Mouse (Mus musculus) layer of hippocampus, adult 18-20 months (tissue): Measurements from ENCODE around the gene Baz2a. TPM values are rescaled to one million over a fixed set of nuclear protein-coding genes. Genes with fewer than 3 reads are reported as not detected.
"Not testable (repeated sequence)": the region's sequence is repeated elsewhere in the genome, so short reads cannot be mapped to it uniquely, and the experiment has no call there.

ENCODE experiments used
- DNase-seq, 2 experiments: peaks; one replicate each; pipeline ENCODE4 v3.0.0; 2022; ENCODE audit warnings: low spot score in 2 of 2
- long read RNA-seq: library from polyadenylated mRNA; stranded (forward); transcript quantifications from one replicate; pipeline ENCODE4 v2.0.0, GENCODE M21; 2021
- total RNA-seq, 2 experiments: library from RNA; stranded (reverse); gene quantifications; 2 replicates each; pipeline ENCODE4 v1.2.3; 2021

Baz2a gene
- total RNA-seq = 10 to 100 TPM; 39.6 to 41.9 TPM
- long read RNA-seq, full-length matches to known transcripts = 1 of 19 reads
- long read RNA-seq, partial matches to known transcripts = 7 of 19 reads
- long read RNA-seq, other reads (novel, unspliced or antisense) = 11 of 19 reads

DNA sequence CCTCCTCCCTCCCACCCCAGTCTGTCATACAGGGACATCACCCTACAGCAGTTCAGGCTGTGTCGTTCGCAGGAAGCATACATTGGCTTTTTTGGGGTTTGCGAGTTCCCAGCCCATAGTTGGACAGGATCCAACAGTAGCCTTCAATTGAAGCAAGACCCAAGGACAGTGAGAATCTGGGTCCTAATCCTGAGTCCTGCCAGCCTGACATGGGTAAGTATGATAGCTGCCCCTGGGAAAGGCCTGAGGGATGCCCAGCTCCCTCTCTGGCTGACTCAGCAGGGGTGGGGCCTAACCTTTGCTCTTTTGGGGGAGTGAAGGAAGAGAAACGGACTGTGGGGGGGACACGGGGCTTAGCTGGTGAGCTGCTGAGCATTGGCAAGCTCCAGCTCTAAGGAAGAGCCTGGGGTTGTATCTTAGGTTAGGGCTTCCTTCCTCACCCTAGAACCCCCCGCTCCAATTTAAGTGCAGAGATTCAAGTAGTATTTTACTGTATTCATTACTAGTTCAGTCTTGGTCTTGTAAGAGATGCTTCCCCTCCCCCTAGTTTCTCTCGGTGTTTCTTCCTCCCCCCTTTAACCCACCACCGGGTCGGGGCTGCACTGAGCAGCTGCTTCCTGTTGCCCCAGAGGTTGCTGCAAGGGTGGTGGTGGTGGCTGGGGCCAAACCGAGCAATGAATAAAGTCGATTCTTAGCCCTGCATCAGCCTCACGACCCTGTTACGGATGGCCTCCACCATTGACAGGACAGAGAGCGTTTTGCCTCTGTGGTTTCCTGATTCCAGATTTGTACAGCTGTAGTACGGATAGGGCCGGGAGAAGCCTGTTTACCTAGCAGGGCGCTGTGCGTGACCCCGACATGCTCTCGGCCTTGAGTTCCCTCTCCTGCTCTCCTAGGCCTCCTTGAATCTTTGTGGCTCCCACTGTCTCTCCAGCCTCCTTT, at the start of gene Baz2a:
Gene Baz2a (plus strand): TSS at position 14 of the 942 bp plus-strand sequence.
- DNase-seq = peak in 1 of 2 experiments; percentile 40

- no peak for DNase-seq
Observed at GRCm38 (mm10) chr10:128041636-128042035, 49.7 kb upstream of the Baz2a start.

- no peak for DNase-seq
Observed at GRCm38 (mm10) chr10:128042466-128042865, 48.9 kb upstream of the Baz2a start.

GRCm38 (mm10) chr10:128043041-128043835, 48.1 kb upstream of the Baz2a start:
- DNase-seq = no peak

- no peak for DNase-seq
Observed at GRCm38 (mm10) chr10:128048157-128048556, 43.2 kb upstream of the Baz2a start.

DNA sequence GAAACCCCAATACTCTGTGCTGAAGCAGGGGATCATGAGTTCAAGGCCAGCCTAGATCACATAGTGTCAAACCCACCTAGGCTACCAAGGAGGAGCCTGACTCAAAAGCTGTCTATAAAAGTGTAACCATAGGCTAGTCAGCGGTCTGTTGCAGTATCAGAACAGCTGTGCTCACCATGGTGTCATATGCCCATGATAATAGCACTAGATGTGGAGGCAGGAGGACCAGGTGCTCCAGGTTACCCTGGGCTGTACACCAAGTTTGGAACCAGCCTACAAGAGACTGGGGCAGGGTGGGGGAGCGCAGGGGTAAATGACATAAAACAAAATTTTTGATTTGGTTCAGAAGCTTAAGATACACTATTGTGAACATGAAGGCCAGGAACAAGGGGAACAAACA, 41.6 kb upstream of the Baz2a start:
- no peak for DNase-seq

- no peak for DNase-seq
Observed at GRCm38 (mm10) chr10:128050355-128050754, 41.0 kb upstream of the Baz2a start.

DNA sequence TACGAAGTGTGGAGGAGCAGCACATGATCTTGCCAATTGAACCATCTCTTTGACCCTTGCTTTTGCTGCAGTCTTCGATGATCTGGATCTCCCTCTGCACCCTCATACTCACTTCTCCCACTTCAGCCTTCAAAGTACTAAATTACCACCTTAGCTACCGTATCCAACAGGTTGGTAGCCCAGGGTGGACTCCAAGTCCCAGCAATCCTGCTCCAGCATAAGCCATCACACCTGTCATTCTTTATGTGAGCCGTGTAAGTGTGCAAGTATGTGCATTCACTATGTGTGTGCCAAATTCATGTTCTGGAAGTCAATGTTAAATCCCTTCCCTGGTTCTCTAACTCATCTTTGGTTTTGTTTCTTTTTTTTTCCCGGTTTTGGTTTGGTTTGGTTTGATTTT, 39.8 kb upstream of the Baz2a start:
- DNase-seq = no peak

DNA sequence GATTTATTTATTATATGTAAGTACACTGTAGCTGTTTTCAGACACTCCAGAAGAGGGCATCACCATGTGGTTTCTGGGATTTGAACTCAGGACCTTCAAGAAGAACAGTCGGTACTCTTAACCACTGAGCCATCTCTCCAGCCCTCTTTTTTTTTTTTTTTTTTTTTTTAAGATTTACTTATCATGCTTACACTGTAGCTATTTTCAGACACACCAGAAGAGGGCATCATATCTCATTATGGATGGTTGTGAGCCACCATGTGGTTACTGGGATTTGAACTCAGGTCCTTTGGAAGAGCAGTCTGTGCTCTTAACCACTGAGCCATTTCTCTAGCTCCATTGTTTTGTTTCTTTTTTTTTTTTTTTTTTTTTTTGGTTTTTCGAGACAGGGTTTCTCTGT, 39.2 kb upstream of the Baz2a start:
- DNase-seq = not testable (repeated sequence)

GRCm38 (mm10) chr10:128053001-128053400, 38.4 kb upstream of the Baz2a start:
- DNase-seq = no peak

DNA sequence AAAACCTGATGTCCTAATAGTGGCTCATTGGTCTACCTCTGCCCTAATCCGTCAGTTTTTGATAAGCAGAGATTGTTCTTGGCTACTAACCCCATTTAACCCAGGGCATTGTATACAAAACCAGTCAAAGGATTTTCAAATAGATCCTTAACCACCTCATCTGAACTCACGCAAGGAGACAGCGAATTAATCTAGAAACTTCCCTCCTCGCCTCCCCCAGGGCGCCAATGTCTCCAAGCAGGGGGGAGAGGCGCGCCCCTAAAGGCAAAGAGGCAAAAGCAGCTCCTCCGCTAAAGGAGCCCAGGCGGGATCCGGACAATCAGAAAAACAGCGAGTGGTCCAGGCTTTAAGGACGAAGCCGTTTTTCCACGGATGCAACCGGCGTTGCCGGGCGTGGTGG, 33.2 kb upstream of the Baz2a start:
- DNase-seq = no peak

DNA sequence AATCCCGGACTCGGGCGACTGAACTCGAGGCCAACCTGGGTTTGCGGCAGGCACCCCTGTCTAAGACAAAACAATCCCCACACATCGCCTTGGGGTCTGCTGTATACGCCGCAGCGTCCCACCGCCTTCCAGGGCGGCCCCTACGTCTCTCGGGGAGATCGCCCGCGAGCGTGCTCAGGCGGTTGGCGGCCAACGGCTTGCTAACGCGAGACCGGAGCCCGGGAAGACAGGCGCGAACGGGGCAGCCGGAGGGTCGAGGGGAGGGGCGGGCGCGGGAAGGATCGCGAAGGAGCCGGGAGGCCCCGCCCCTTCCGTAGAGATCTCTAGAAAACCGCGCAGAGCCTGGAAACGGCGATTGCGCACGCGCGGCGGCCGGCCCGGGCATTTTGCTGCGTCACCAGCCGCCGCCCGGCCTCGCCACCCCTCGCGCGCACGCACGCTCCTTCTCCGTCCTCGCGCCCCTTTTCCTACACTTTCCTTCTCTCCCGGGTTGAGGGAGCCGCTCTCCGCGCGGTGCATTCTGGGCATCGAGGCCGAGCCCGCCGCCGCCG, 32.7 kb upstream of the Baz2a start, which contains the start of gene Ptges3:
Gene Ptges3 (plus strand): TSS at position 354 of the 551 bp plus-strand sequence.
- DNase-seq = peak; percentile 96 to 98

- DNase-seq = peak; percentile 21 to 47
Observed at GRCm38 (mm10) chr10:128059207-128059981, 32.0 kb upstream of the Baz2a start.

- DNase-seq = no peak
Observed at GRCm38 (mm10) chr10:128061109-128061508, 30.3 kb upstream of the Baz2a start.

GRCm38 (mm10) chr10:128062221-128062989, 29.0 kb upstream of the Baz2a start:
- no peak for DNase-seq

DNA sequence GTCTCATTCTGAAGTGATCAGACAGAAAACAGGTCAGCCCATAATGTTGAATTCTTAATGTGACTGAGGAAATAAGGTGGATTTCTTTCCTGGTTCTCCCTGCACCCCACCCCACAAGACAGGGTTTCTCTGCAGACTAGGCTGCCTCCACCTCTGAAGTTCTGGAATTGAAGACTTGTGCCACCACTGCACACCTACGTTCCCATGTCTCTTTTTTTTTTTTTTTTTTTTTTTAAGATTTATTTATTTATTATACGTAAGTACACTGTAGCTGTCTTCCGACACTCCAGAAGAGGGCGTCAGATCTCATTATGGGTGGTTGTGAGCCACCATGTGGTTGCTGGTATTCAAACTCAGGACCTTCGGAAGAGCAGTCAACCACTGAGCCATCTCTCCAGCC, 25.3 kb upstream of the Baz2a start:
- DNase-seq = no peak

- no peak for DNase-seq
Observed at GRCm38 (mm10) chr10:128069201-128069600, 22.2 kb upstream of the Baz2a start.

GRCm38 (mm10) chr10:128070432-128070831, 20.9 kb upstream of the Baz2a start:
- not testable (repeated sequence) for DNase-seq

DNA sequence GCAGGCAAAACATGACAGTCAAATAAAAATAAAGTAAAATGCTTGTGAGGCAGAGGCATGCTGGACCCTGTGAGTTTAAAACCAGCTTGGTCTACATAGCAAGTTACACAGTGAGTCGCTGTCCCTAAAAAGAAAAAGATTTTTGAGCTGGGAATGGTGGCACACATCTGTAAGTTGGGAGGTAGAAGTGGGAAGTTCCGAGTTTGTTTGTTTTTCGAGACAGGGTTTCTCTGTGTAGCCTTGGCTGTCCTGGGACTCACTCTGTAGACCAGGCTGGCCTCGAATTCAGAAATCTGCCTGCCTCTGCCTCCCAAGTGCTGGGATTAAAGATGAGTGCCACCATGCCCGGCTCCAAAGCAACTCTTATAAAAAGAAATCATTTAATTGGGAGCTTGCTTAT, 13.1 kb upstream of the Baz2a start:
- not testable (repeated sequence) for DNase-seq

DNA sequence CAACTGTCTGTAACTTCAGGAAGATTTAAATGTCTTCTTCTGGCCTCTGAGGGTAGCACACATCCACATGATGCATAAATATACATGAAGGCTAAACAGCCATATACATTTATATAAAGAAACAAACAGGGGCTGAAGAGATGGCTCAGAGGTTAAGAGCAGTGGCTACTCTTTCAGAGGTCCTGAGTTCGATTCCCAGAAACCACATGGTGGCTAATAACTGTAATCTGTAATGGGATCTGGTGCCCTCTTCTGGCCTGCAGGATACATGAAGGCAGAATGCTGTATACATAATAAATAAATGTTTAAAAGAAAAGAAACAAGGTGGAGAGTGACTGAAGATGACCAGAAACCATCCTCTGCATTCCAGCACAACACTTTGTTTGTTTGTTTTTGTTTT, 10.9 kb upstream of the Baz2a start:
- DNase-seq = peak in 1 of 2 experiments; percentile 32
